Mouse (Mus musculus) intestine, embryonic 16.5 days (tissue): Measurements from ENCODE around the gene Phf7. TPM values are rescaled to one million over a fixed set of nuclear protein-coding genes. Genes with fewer than 3 reads are reported as not detected.
A peak's percentile ranks its signal among the peaks of the same experiment; 100 is the strongest.

Experiments
- ATAC-seq: fragments of 200-750 bp; cut with Nextera tagmentation; 2 replicates; pipeline ENCODE4 v1.8.0; 2017; ENCODE audit warnings: moderate TSS enrichment, moderate library complexity
- H3K27ac ChIP-seq: fragments of 300-500 bp; sonication (generic); 2 replicates; pipeline ENCODE4 v1.5.1; 2014; ENCODE audit warnings: mild to moderate bottlenecking, low read length
- H3K27me3 ChIP-seq: fragments of 300-500 bp; sonication (generic); replicated peaks from 2 replicates; pipeline ENCODE4 v1.6.1; 2014; ENCODE audit warnings: low read length, control low read depth, mixed read lengths; ENCODE audit not compliant: control insufficient read depth, insufficient read depth
- H3K36me3 ChIP-seq: fragments of 300-500 bp; sonication (generic); 2 replicates; pipeline ENCODE4 v1.6.1; 2014; ENCODE audit warnings: low read length, control low read depth; ENCODE audit not compliant: control insufficient read depth, insufficient read depth
- H3K4me1 ChIP-seq: fragments of 300-500 bp; sonication (generic); 2 replicates; pipeline ENCODE4 v1.6.1; 2014; ENCODE audit warnings: low read length, control low read depth, mixed read lengths; ENCODE audit not compliant: control insufficient read depth, insufficient read depth
- H3K4me2 ChIP-seq: fragments of 300-500 bp; sonication (generic); 2 replicates; pipeline ENCODE4 v1.6.1; 2014; ENCODE audit warnings: low read depth, low read length, control low read depth
- H3K4me3 ChIP-seq: fragments of 300-500 bp; sonication (generic); 2 replicates; pipeline ENCODE4 v1.5.1; 2014; ENCODE audit warnings: mild to moderate bottlenecking, low read length
- H3K9ac ChIP-seq: fragments of 300-500 bp; sonication (generic); 2 replicates; pipeline ENCODE4 v1.6.1; 2014; ENCODE audit warnings: low read depth, low read length
- H3K9me3 ChIP-seq: fragments of 300-500 bp; sonication (generic); 2 replicates; pipeline ENCODE4 v1.6.1; 2016; ENCODE audit warnings: low read length, control low read depth; ENCODE audit not compliant: control insufficient read depth
- WGBS: fragments of 180-500 bp; shearing (Covaris S2); extraction: QIAGEN DNeasy Blood & Tissue Kit; methylation state at CpG from one replicate; pipeline ENCODE4 v1.1.7; 2014; 5-methylcytosine and 5-hydroxymethylcytosine counted together
- polyA plus RNA-seq: library from polyadenylated mRNA; unstranded; fragments of >200 nt; fragmentation: Nextera tagmentation; extraction: Ambion mirVana; gene quantifications from 2 replicates; pipeline ENCODE4 v1.2.1, GENCODE M21; 2015

The Phf7 gene
- polyA plus RNA-seq, 1 experiment from 2014 or later = 10.8 TPM

GRCm38 (mm10) chr14:31215157-31216002, 35.7 kb downstream of the Phf7 start:
- Histone ChIP-seq H3K27ac (peak overlapping the region; percentile 10; the same call in 1 of the 2 replicates), H3K9me3 (no peaks in the 10 kb centered on the region), H3K4me1 (0 out of 2 replicates have a peak, but pooled peaks cover 4% of the 10 kb centered on the region), H3K4me2 (no peak overlapping the region), H3K4me3 (no peak overlapping the region), H3K36me3 (no peaks in the 10 kb centered on the region), H3K27me3 (no peaks in the 10 kb centered on the region), H3K9ac (0 out of 2 replicates have a peak overlapping the region, but pooled peaks have one; percentile 23)
- 30% methylated on average over 15 of the region's 15 CpGs for WGBS
- ATAC-seq = peak; percentile 36

GRCm38 (mm10) chr14:31214684-31215083, 36.4 kb downstream of the Phf7 start:
- Histone ChIP-seq H3K27me3 (no peaks in the 10 kb centered on the region), H3K4me2 (no peak overlapping the region), H3K9me3 (no peaks in the 10 kb centered on the region), H3K4me3 (no peak overlapping the region), H3K36me3 (no peaks in the 10 kb centered on the region), H3K4me1 (0 out of 2 replicates have a peak, but pooled peaks cover 4% of the 10 kb centered on the region), H3K9ac (no peak overlapping the region), H3K27ac (no peak overlapping the region)
- no peak for ATAC-seq
- WGBS = 87% methylated on average over 3 of the region's 3 CpGs

GRCm38 (mm10) chr14:31213868-31214267, 37.2 kb downstream of the Phf7 start:
- Histone ChIP-seq H3K9me3 (no peaks in the 10 kb centered on the region), H3K9ac (no peak overlapping the region), H3K36me3 (no peaks in the 10 kb centered on the region), H3K4me2 (no peak overlapping the region), H3K27me3 (no peaks in the 10 kb centered on the region), H3K4me1 (0 out of 2 replicates have a peak, but pooled peaks cover 4% of the 10 kb centered on the region), H3K4me3 (no peak overlapping the region), H3K27ac (no peak overlapping the region)
- WGBS = 75% methylated on average over 8 of the region's 8 CpGs
- ATAC-seq = no peak

- ATAC-seq = no peak
- H3K4me1 ChIP-seq = no peaks in the 10 kb centered on the region
- no peak overlapping the region for H3K4me2 ChIP-seq
- no peak overlapping the region for H3K9ac ChIP-seq
- H3K27me3 ChIP-seq = no peaks in the 10 kb centered on the region
- 62% methylated on average over 3 of the region's 3 CpGs for WGBS
- H3K27ac ChIP-seq = no peak overlapping the region
- no peaks in the 10 kb centered on the region for H3K9me3 ChIP-seq
- no peaks in the 10 kb centered on the region for H3K36me3 ChIP-seq
- no peak overlapping the region for H3K4me3 ChIP-seq
These were observed 38.6 kb downstream of the Phf7 start for GRCm38 (mm10) chr14:31212499-31212898.

GRCm38 (mm10) chr14:31211854-31212253, 39.3 kb downstream of the Phf7 start:
- H3K27me3 ChIP-seq = no peaks in the 10 kb centered on the region
- no peak for ATAC-seq
- H3K27ac ChIP-seq = no peak overlapping the region
- H3K4me2 ChIP-seq = no peak overlapping the region
- H3K9ac ChIP-seq = no peak overlapping the region
- 0 out of 2 replicates have a peak, but pooled peaks cover 3% of the 10 kb centered on the region for H3K4me1 ChIP-seq
- no peaks in the 10 kb centered on the region for H3K36me3 ChIP-seq
- no peaks in the 10 kb centered on the region for H3K9me3 ChIP-seq
- WGBS = 88% methylated on average over 6 of the region's 6 CpGs
- H3K4me3 ChIP-seq = no peak overlapping the region

GRCm38 (mm10) chr14:31209133-31209557, 42.0 kb downstream of the Phf7 start:
- WGBS = 78% methylated on average over 4 of the region's 4 CpGs
- Histone ChIP-seq H3K27ac (no peak overlapping the region), H3K27me3 (no peaks in the 10 kb centered on the region), H3K4me2 (no peak overlapping the region), H3K9me3 (no peaks in the 10 kb centered on the region), H3K36me3 (no peaks in the 10 kb centered on the region), H3K9ac (0 out of 2 replicates have a peak overlapping the region, but pooled peaks have one; percentile 18), H3K4me3 (no peak overlapping the region), H3K4me1 (peaks cover 13% of the 10 kb centered on the region)
- ATAC-seq = no peak

- no peak for ATAC-seq
- Histone ChIP-seq H3K36me3 (peaks cover 3% of the 10 kb centered on the region), H3K4me1 (peaks cover 13% of the 10 kb centered on the region), H3K27me3 (no peaks in the 10 kb centered on the region), H3K4me3 (peak within 1 kb of the TSS; percentile 84), H3K9me3 (no peaks in the 10 kb centered on the region), H3K9ac (peak within 1 kb of the TSS; percentile 98), H3K4me2 (peak within 1 kb of the TSS; percentile 85), H3K27ac (no peak within 1 kb of the TSS)
- 70% methylated on average over 2 of the region's 2 CpGs for WGBS
These were observed 43.0 kb downstream of the Phf7 start, which contains the start of gene Tnnc1 for GRCm38 (mm10) chr14:31208084-31208483. Gene Tnnc1 (plus strand): TSS chr14:31208312.

GRCm38 (mm10) chr14:31207070-31207830, 43.9 kb downstream of the Phf7 start:
- peaks cover 13% of the 10 kb centered on the region for H3K4me1 ChIP-seq
- WGBS = 78% methylated on average over 13 of the region's 13 CpGs
- H3K9ac ChIP-seq = peak overlapping the region; percentile 98
- no peak overlapping the region for H3K27ac ChIP-seq
- H3K27me3 ChIP-seq = no peaks in the 10 kb centered on the region
- ATAC-seq = peak; percentile 26
- no peaks in the 10 kb centered on the region for H3K9me3 ChIP-seq
- H3K36me3 ChIP-seq = peaks cover 9% of the 10 kb centered on the region
- peak overlapping the region; percentile 84 for H3K4me3 ChIP-seq
- H3K4me2 ChIP-seq = peak overlapping the region; percentile 85

- Histone ChIP-seq H3K9ac (peak overlapping the region; percentile 98), H3K4me2 (peak overlapping the region; percentile 85), H3K9me3 (no peaks in the 10 kb centered on the region), H3K4me3 (peak overlapping the region; percentile 84), H3K36me3 (peaks cover 11% of the 10 kb centered on the region), H3K27me3 (no peaks in the 10 kb centered on the region), H3K4me1 (peaks cover 13% of the 10 kb centered on the region), H3K27ac (peak overlapping the region; percentile 94)
- WGBS = 1% methylated on average over 43 of the region's 48 CpGs
- peak; percentile 75 for ATAC-seq
These were observed 44.6 kb downstream of the Phf7 start for GRCm38 (mm10) chr14:31206472-31206981.
